Mouse (Mus musculus): ENCODE measurements at regions not wholly inside any gene's neighbourhood (a gene's known extent, or its start where the extent isn't known, plus 50 kb on each side); places are given as distances from the start of the nearest gene placed in this dataset.

- DNase-seq (ENCODE audit: extremely low spot score in 1 of 2, low spot score in 1 of 2), result no peak
These were observed 122.7 kb upstream of the Sox2 start for GRCm38 (mm10) chr3:34527546-34527945.

DNA sequence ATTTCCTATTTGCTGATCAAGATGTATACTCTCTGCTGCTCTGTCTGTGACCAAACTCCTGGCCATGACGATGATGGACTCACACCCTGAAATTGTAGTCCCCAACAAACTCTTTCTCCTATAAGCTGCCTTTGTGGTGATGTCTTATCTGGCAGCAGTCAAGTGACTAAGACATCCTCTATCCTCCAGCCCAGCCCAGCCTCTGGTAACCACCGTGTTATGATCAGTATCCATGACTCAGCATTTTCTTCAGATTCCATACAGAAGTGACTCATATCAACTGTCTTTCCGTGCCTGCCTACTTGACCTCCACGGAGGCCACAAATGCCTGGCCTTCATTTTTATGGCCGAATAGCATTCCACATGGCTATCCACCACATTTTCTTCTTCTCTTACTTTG lies 124.5 kb upstream of the Sox2 start:
- no peak for DNase-seq (ENCODE audit: extremely low spot score in 1 of 2, low spot score in 1 of 2)

- no peak for DNase-seq (ENCODE audit: extremely low spot score in 1 of 2, low spot score in 1 of 2)
These were observed 128.0 kb upstream of the Sox2 start for GRCm38 (mm10) chr3:34522054-34522684.

DNA sequence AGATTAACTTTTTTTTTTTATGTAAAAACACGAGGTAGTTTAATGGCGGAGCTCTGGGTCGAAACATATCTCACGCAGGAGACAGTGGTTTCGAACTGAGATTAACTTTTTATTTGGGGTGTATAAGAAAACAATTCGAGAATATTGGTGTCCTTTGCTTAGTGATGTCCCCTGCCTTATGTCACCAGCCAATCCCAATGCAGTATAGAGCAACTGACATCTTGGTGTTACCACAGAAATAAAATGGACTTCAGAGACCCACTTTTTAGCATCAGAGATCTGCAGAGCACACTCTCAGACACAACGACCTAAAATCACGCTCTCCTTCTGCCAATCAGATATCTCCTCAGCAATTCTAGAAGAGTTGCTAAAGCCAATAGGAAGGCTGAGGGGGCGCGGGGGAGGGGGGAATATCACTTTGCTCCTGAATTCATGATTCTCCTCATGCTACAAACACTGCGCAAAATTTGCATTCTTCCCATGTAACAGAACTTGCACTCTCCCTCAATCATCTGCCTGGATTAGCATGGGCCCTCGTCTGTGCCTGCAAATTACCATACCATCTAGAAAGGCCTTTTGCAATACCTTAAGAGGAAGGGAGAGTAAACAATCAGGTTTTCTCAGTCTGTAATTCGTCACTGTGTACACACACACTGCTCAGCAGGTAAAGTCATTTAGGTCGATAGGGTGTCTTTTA lies 128.7 kb upstream of the Sox2 start:
- DNase-seq (ENCODE audit: extremely low spot score in 1 of 2, low spot score in 1 of 2), result no peak

DNA sequence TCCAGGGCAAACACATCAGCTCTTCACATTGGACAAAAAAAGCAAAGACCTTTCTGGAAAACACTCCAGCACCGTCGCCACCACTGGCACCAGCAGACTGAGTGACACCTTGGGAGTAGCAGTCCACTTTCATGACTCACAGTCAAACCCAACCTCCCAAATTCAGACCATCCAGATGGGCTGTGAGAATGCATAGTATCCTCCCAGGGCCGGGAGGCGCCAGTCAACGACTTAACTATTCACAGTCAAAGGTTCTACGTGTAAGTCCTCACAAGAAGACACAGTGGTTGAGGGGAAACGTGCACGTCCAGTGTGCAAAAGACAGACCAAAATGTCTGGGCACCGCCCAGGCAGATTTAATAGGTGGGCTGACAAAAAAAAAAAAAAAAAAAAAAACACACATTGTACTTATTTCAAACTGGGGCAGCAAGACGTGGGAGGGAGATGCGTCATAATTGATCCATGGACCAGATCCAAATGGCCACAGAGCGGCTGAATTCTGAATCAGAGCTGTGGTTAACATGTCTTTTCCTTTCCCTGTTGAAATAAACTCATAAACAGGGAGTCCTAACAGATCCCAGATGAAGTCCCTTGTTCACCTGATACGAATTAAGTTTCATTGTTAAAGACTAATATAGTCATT lies 137.6 kb upstream of the Sox2 start:
- no peak for DNase-seq (ENCODE audit: extremely low spot score in 1 of 2, low spot score in 1 of 2)

DNA sequence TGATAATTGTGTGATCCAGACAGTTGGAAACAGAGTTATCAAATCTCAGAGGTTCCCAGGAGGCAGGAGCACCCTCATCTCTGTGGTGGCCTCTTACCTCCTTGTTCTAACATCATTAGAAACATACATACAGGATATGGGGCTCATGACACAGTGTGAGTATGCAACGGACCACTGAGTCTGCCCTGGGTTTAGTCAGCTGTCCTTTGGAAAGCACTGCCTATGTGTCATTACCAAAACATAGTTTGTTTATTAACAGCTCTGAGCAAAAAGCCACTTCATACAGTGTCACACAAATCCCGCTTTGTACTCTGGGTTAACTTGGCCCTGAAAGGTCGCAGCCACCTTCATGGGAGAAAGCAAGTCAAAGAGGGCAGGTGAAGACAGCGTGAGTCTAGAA lies 139.5 kb upstream of the Sox2 start:
- DNase-seq (ENCODE audit: extremely low spot score in 1 of 2, low spot score in 1 of 2), result no peak

- no peak for DNase-seq (ENCODE audit: extremely low spot score in 1 of 2, low spot score in 1 of 2)
These were observed 141.0 kb upstream of the Sox2 start for GRCm38 (mm10) chr3:34509160-34509559.

DNA sequence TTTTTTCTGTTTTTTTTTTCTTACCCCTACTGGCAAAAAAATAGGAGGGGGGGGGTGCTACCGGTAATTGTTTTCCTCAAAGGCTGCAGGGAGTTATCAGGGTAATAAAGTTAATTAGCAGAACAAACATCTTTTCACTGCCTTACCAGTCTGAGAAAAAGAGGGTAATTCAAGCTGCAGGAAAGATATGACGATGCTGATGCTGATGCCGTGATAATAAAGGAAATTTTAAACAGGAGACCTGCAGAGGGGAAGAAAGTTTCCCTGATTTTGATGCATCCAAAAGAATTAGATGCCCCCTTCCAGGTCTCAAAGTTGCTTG lies 145.7 kb upstream of the Sox2 start:
- DNase-seq (ENCODE audit: extremely low spot score in 1 of 2, low spot score in 1 of 2), result no peak

- no peak for DNase-seq (ENCODE audit: extremely low spot score in 1 of 2, low spot score in 1 of 2)
These were observed 146.2 kb upstream of the Sox2 start for GRCm38 (mm10) chr3:34503874-34504572.

DNA sequence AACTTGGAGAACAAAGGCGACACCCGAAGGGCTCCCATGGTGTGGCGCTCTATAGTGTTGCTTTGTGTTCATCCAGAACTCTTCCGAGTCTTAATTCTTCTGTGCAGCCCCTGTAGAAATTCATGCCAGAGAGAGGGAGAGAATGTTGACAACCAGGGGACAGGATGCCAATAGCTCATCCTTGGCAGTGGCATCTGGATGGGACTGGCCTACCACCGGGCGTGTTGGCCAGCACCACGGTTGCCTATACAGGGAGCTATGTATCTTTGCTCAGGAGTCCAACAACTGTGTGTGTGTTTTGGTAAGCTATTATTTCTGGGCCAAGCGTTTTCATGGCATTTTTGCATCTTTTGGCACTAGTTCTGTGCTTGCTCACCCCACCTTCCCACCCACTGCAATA lies 153.4 kb upstream of the Sox2 start:
- no peak for DNase-seq (ENCODE audit: extremely low spot score in 1 of 2, low spot score in 1 of 2)

- no peak for DNase-seq (ENCODE audit: extremely low spot score in 1 of 2, low spot score in 1 of 2)
These were observed 154.6 kb upstream of the Sox2 start for GRCm38 (mm10) chr3:34495615-34496014.

- no peak for DNase-seq (ENCODE audit: extremely low spot score in 1 of 2, low spot score in 1 of 2)
These were observed 156.3 kb upstream of the Sox2 start for GRCm38 (mm10) chr3:34493921-34494320.

DNA sequence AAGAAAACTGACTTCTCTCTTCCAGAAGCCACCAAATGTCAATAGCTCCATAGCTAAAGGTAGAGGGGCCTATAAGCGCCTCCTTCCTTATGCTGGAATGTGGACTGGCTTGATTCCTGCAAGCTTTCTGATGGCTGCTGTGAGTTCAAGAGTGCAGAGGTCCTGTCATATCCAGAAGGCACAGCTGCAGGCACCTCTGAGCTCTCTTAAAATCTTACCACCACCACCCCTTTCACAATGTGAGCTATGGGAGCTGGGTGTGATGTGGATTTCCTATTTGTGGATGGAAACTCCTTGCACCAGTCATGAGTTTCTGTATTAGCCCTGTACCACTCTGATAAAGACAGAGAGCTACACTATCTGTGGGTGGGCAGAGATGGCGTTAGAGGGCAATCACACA lies 161.2 kb upstream of the Sox2 start:
- no peak for DNase-seq (ENCODE audit: extremely low spot score in 1 of 2, low spot score in 1 of 2)

GRCm38 (mm10) chr3:34486441-34487050 lies 163.7 kb upstream of the Sox2 start:
- no peak for DNase-seq (ENCODE audit: extremely low spot score in 1 of 2, low spot score in 1 of 2)

- DNase-seq (ENCODE audit: extremely low spot score in 1 of 2, low spot score in 1 of 2), result no peak
These were observed 164.6 kb upstream of the Sox2 start for GRCm38 (mm10) chr3:34485345-34486223.

DNA sequence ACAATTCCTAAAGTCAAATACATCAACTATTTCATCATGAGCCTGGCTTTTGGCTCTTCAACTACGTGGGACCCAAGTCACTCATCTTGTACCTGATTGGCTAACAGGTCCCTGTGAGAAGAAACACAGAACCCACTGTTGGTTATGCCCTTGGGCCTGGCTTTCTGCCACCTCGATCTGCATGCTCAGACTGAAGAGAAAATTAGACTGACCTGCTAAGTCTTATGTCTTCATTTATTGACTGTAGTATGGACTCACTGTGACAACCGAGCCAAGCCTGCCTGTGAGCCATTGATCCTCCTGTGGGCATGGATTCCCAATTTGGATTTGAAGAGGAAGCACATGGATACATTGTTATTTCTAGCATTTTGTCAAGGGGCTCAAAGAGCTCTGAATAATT lies 166.3 kb upstream of the Sox2 start:
- DNase-seq (ENCODE audit: extremely low spot score in 1 of 2, low spot score in 1 of 2), result no peak

DNA sequence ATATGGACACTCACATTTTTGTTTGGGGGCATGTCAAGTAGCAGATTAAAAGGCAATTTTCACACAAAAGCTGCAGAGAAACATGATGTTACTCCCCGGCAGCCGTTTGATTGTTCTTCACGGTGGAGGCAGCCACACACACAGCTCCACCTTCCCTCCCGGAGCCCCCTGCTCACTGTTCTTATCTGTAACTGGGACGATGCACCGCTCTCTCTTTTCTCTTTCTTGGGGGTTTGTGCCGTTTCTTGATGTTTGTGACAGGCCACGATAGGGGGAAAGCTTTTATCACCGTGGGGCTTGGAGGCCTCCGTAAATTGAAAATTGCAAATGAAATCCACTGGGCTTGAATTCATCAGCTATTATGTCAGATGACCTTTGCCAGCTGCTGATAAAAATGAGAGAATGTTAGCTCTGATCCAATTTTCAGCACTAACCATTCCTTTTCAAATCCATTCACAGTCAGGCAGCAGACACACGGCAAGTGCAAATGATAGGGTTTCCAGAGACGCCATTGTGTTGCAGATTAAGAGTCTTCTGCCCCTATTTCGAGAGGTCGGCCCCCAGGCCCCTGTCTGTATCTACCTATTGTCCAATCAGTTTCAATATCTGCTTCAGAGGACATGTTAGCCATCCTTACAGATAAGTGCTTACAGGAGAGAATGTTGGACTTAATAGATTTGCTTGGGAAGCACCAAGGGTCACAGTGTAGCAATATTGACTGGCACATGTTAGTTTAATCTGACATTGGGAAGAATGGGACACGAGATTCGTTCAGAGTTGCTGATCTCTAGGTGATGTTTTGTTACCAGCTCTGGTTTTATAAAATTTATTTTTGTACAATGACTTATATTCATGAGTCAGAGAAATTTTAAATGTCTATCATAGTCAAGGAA lies 168.1 kb upstream of the Sox2 start:
- DNase-seq (ENCODE audit: extremely low spot score in 1 of 2, low spot score in 1 of 2), result no peak

DNA sequence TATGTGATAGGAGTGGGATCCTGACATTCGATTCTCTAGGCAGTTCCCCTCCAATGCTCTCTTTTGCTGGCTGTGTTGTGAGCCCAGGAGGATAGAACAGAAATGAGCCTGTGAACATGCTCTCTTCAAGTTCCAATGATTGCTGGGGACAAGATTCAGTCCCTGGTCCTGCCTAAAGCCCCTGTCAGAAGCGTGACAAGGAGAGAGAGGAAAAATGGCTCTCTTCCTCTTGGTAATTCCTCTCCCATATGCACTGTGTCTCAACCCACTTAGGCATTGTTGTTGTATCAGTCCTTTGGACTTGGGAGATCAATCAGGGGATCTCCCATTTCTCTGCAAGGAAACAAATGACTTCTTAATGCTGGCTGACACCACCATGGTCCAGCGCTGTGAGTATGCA lies 168.9 kb upstream of the Sox2 start:
- DNase-seq (ENCODE audit: extremely low spot score in 1 of 2, low spot score in 1 of 2), result no peak

GRCm38 (mm10) chr3:34474126-34474525 lies 176.1 kb upstream of the Sox2 start:
- no peak for DNase-seq (ENCODE audit: extremely low spot score in 1 of 2, low spot score in 1 of 2)
